Comparison of ENCODE assay signal across 24 mouse cellular contexts in the genomic region with DNA sequence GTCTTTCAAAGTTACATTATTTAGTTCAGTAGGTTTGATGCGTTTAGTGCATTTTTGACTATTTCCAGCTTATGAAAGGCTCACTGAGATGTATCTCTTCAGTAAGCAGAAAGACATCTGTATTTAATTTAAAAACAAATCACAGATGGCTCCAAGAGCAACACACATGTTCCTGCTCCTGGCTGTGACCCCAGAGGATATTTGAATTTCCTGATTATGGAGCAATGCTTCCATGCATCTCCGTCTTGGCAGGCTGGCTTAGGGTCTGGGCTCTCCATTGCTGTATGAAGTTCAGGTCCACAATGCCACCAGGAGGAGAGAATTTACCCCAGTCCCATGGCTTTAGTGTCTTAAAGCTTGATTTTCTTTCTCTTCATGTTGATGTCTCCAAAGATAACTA. TPM values are rescaled to one million over a fixed set of nuclear protein-coding genes. Genes with fewer than 3 reads are reported as not detected.
DNase-seq lines count a peak whose midpoint lies in the region; ATAC-seq lines count a peak whose summit lies in the region.
"Had no signal": no experiment of that assay in that cellular context is flagged by ENCODE, and none has a peak within 500 bp of the region (broad histone marks: within the 10 kb centered on the region; RNA-seq: fewer than 3 reads in every experiment).

No protein-coding gene starts in this region.

- intact Hi-C loops in gastrocnemius, postnatal 36 days (cut with DNase I) = no loop called here
- intact Hi-C loops in left cerebral cortex, postnatal 25 days (cut with DNase I) = no loop called here

- H3K4me2 ChIP-seq in limb, embryonic 13.5 days (replicated peaks) = no peak overlapping the region
- H3K4me2 ChIP-seq: embryonic facial prominence, embryonic 12.5 days; heart, embryonic 12.5 days; hindbrain, embryonic 14.5 days; liver, embryonic 11.5 days; stomach, embryonic 15.5 days had no signal

- peaks cover 23% of the 10 kb centered on the region; the same call in 1 of the 2 replicates for H3K4me1 ChIP-seq in limb, embryonic 13.5 days
- H3K4me1 ChIP-seq in limb, embryonic 10.5 days = peaks cover 14% of the 10 kb centered on the region
- H3K4me1 ChIP-seq: embryonic facial prominence, embryonic 12.5 days; stomach, embryonic 15.5 days had no signal

- H3K9ac ChIP-seq in limb, embryonic 13.5 days = no peak overlapping the region
- H3K9ac ChIP-seq: embryonic facial prominence, embryonic 12.5 days; heart, embryonic 12.5 days; hindbrain, embryonic 14.5 days; stomach, embryonic 15.5 days had no signal

- no peak overlapping the region for H3K4me3 ChIP-seq in limb, embryonic 13.5 days
- H3K4me3 ChIP-seq in limb, embryonic 10.5 days = no peak overlapping the region
- H3K4me3 ChIP-seq: embryonic facial prominence, embryonic 12.5 days; heart, embryonic 12.5 days; midbrain, embryonic 10.5 days; stomach, embryonic 15.5 days had no signal

- WGBS in limb, embryonic 13.5 days = 38% methylated on average over 2 of the region's 2 CpGs
- 42% methylated on average over 2 of the region's 2 CpGs for WGBS in limb, embryonic 10.5 days

- 0 out of 2 replicates have a peak, but pooled peaks cover 3% of the 10 kb centered on the region for H3K27me3 ChIP-seq in limb, embryonic 13.5 days
- H3K27me3 ChIP-seq in limb, embryonic 10.5 days (ENCODE audit: low read depth, poor library complexity, severe bottlenecking) = no peaks in the 10 kb centered on the region
- H3K27me3 ChIP-seq: embryonic facial prominence, embryonic 12.5 days; heart, embryonic 12.5 days; stomach, embryonic 15.5 days had no signal

- peak; percentile 22; the same call in 1 of the 2 replicates for ATAC-seq in limb, embryonic 13.5 days (ENCODE audit: low FRiP score, low read depth)
- ATAC-seq: forebrain, embryonic 16.5 days had no signal

- H3K36me3 ChIP-seq in limb, embryonic 13.5 days = no peaks in the 10 kb centered on the region
- no peaks in the 10 kb centered on the region for H3K36me3 ChIP-seq in limb, embryonic 10.5 days
- H3K36me3 ChIP-seq: embryonic facial prominence, embryonic 12.5 days; heart, embryonic 12.5 days; midbrain, embryonic 10.5 days; stomach, embryonic 15.5 days had no signal

- no peak overlapping the region for H3K27ac ChIP-seq in limb, embryonic 13.5 days
- H3K27ac ChIP-seq in limb, embryonic 10.5 days = no peak overlapping the region
- H3K27ac ChIP-seq: embryonic facial prominence, embryonic 12.5 days; hindbrain, embryonic 14.5 days; midbrain, embryonic 10.5 days; stomach, embryonic 15.5 days had no signal

- H3K9me3 ChIP-seq in limb, embryonic 13.5 days = no peaks in the 10 kb centered on the region
- H3K9me3 ChIP-seq in limb, embryonic 10.5 days (replicated peaks) = no peaks in the 10 kb centered on the region
- H3K9me3 ChIP-seq: embryonic facial prominence, embryonic 12.5 days; heart, embryonic 12.5 days; midbrain, embryonic 10.5 days; stomach, embryonic 15.5 days had no signal

- DNase-seq in limb, embryonic 10.5 days (ENCODE audit: low spot score) = no peak
- peak; percentile 21 for DNase-seq in embryo, embryonic 10.5 days (ENCODE audit: low spot score)
- peak; percentile 13 for DNase-seq in fibroblast of lung, adult 2 months (ENCODE audit: low read depth)
- no peak for DNase-seq in gastrocnemius, postnatal 36 days
- DNase-seq in cerebellum, adult 18-20 months = no peak
- no peak for DNase-seq in left cerebral cortex, postnatal 25 days (ENCODE audit: low spot score in 2 of 2)
- DNase-seq: adrenal gland, postnatal 36 days; cerebellum, adult 9-10 months; heart, postnatal 36 days; kidney, adult 8-10 months; kidney, postnatal 36 days; lung, adult 2 months; lung, postnatal 36 days; right cerebral cortex, postnatal 25 days; thymus, adult 18-20 months had no signal

RNA-seq across cellular contexts. Expression of a gene that starts 37.5 kb away (rescaled TPM):
- 0.08 and 0.10 TPM in 2 replicates for polyA plus RNA-seq in limb, embryonic 13.5 days (2015; fragmentation: Nextera tagmentation; extraction: Ambion mirVana)
- 0.09 and 0.15 TPM in 2 replicates for polyA plus RNA-seq in limb, embryonic 10.5 days (2016; fragmentation: Nextera tagmentation; extraction: Ambion mirVana)
- under 1 TPM in 1 of 2 experiments, not detected in 1; 0.10 TPM for total RNA-seq in gastrocnemius, postnatal 36 days (2021)
- total RNA-seq in left cerebral cortex, postnatal 25 days (2021) = 10 to 100 TPM; 52.1 to 52.6 TPM
- total RNA-seq: neutrophil, adult 5-6 weeks had no signal

Comparison
In these comparisons a context has a peak if more than half of its experiments do, and no peak if none do; other contexts are left out.
1. DNase-seq: peak in embryo, embryonic 10.5 days (single experiment) and fibroblast of lung, adult 2 months (single experiment); none in limb, embryonic 10.5 days (single experiment), gastrocnemius, postnatal 36 days (0 of 2), cerebellum, adult 18-20 months (0 of 2) and left cerebral cortex, postnatal 25 days (0 of 2).
2. RNA of a gene that starts 37.5 kb away (total RNA-seq): 52.1 to 52.6 TPM in left cerebral cortex, postnatal 25 days; 0.10 TPM in gastrocnemius, postnatal 36 days; every median in the first group is over 10 times any median in the second.